Mouse (Mus musculus) olfactory bulb, adult 2 months (tissue): ENCODE measurements around the gene Speg.

Experiments
- CTCF ChIP-seq: fragments of 200-500 bp; IDR thresholded peaks from 2 replicates; pipeline ENCODE4 v1.5.1; 2012; ENCODE audit warnings: low read depth, mild to moderate bottlenecking, low read length, moderate library complexity; ENCODE audit not compliant: insufficient read depth
- POLR2A ChIP-seq: fragments of 200-500 bp; IDR thresholded peaks from 2 replicates; pipeline ENCODE4 v1.6.1; 2012; ENCODE audit warnings: mild to moderate bottlenecking, low read depth, low read length, moderate library complexity; ENCODE audit not compliant: insufficient read depth

DNA sequence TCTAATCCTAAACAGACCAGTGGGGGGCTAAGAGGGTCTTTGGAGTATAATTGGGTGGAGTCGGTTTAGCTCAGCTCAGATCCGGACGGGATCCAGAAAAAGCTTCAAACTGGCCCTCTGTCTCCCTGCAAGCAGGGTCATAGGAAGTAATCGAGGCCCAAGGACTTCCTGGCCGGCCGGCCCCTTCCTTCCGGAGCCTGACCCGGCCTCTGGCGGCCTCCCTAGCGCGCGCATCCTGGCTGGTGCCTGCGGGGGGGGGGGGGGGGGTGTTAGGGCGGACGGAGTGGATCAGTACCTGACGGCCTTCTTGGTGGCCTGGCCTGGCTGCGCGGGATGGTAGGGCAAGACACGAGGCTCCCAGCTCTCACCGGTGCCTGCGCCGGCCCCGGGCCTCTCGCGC is 103.4 kb downstream of the Speg start:
- TF ChIP-seq CTCF: no peak
- TF ChIP-seq POLR2A: no peak
